Mouse (Mus musculus): ENCODE results near the gene Prickle1. TPM values are rescaled to one million over a fixed set of nuclear protein-coding genes. Genes with fewer than 3 reads are reported as not detected.

Prickle1 gene
- polyA plus RNA-seq, 1 experiment, result 7.4 TPM

DNA sequence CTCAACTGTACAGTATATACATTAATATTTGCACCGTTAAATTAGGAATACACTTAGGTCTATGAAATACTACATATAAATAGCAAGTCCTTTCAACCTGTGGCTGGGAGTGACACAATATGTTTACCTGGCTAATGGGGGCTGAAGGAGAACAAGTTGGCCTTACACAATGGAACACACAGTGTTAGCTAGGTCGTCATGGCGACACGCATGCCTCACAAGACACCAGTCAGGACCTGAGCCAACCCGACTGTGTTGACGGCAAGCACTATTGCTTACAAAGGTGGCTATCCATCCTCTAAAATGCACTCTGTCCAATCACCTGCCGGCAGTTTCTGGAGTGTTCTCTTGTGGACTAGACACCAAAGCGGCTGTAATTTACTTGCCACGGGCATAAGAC lies 95.8 kb downstream of the Prickle1 start:
- TF ChIP-seq CTCF (IDR thresholded peaks at IDR 0.05; ENCODE audit: control insufficient read depth, insufficient read depth, insufficient read length) (no peak), MYOG (IDR thresholded peaks at IDR 0.05; ENCODE audit: control insufficient read depth, extremely low read depth, insufficient read length) (no peak), MYOD1 (IDR thresholded peaks at IDR 0.05; ENCODE audit: control insufficient read depth, insufficient read length, low read depth) (no peak), USF1 (IDR thresholded peaks at IDR 0.05; ENCODE audit: low read depth) (no peak), CEBPB (IDR thresholded peaks at IDR 0.05; ENCODE audit: low read depth) (no peak), FOSL1 (IDR thresholded peaks at IDR 0.05; ENCODE audit: insufficient read depth, low read length, poor library complexity, severe bottlenecking) (no peak), MAX (IDR thresholded peaks at IDR 0.05) (no peak)
- Histone ChIP-seq H3K79me3 (ENCODE audit: low read depth) (no peaks in the 10 kb centered on the region), H3K4me3 (ENCODE audit: insufficient read depth, poor library complexity, severe bottlenecking) (no peak overlapping the region), H3K36me3 (ENCODE audit: control insufficient read depth, insufficient read depth) (peaks cover 35% of the 10 kb centered on the region), H3K27me3 (ENCODE audit: control insufficient read depth, insufficient read depth, insufficient read length) (no peaks in the 10 kb centered on the region), H3ac (ENCODE audit: control insufficient read depth, insufficient read length, low read depth) (no peak overlapping the region), H3K79me2 (ENCODE audit: control insufficient read depth, insufficient read depth) (no peaks in the 10 kb centered on the region)

DNA sequence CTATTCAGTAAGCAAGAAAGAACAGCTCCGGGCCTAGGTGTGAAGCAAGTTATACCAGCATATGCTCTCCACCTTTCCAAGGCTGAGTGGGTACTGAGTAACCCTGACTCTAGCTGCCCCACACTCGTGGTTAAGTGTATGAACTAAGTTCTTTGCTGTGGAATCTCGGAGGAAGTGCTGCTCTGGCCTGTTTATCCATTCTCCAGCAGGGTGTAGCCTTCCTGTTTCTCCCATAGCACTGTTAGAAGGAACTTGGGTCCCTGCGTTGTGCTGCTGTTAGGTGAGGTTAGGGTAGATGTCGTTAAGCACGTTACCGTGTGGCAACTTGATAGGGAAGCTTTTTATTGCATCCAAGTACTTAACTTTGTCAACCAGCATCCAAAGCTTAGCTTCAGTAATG lies 101.0 kb downstream of the Prickle1 start:
- Histone ChIP-seq H3K27me3 (ENCODE audit: control insufficient read depth, insufficient read depth, insufficient read length) (no peaks in the 10 kb centered on the region), H3ac (ENCODE audit: control insufficient read depth, insufficient read length, low read depth) (no peak overlapping the region), H3K4me3 (ENCODE audit: insufficient read depth, poor library complexity, severe bottlenecking) (no peak overlapping the region), H3K36me3 (ENCODE audit: control insufficient read depth, insufficient read depth) (peaks cover 34% of the 10 kb centered on the region), H3K79me3 (ENCODE audit: low read depth) (no peaks in the 10 kb centered on the region), H3K79me2 (ENCODE audit: control insufficient read depth, insufficient read depth) (no peaks in the 10 kb centered on the region)
- no peak for TF ChIP-seq MAX (IDR thresholded peaks at IDR 0.05)
- TF ChIP-seq CEBPB (IDR thresholded peaks at IDR 0.05; ENCODE audit: low read depth), result no peak
- TF ChIP-seq FOSL1 (IDR thresholded peaks at IDR 0.05; ENCODE audit: insufficient read depth, low read length, poor library complexity, severe bottlenecking), result no peak
- no peak for TF ChIP-seq CTCF (IDR thresholded peaks at IDR 0.05; ENCODE audit: control insufficient read depth, insufficient read depth, insufficient read length)
- TF ChIP-seq USF1 (IDR thresholded peaks at IDR 0.05; ENCODE audit: low read depth), result no peak
- no peak for TF ChIP-seq MYOG (IDR thresholded peaks at IDR 0.05; ENCODE audit: control insufficient read depth, extremely low read depth, insufficient read length)
- no peak for TF ChIP-seq MYOD1 (IDR thresholded peaks at IDR 0.05; ENCODE audit: control insufficient read depth, insufficient read length, low read depth)

DNA sequence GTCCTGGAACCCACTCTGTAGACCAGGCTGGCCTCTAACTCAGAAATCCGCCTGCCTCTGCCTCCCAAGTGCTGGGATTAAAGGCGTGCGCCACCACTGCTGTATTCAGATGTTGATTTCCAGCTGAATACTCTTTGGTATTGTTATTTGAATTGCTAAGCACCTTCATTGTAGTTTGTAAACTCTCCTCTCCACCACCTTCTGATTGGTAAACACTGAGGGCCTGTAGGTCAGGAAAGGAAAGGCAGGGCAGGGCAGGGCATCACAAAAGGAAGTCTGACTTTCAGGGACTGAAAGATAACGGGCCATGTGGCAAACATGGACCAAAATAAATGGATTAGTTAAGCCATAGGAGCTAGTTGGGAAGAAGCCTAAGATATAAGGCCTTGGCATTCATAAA lies 106.1 kb downstream of the Prickle1 start:
- Histone ChIP-seq H3K4me3 (ENCODE audit: insufficient read depth, poor library complexity, severe bottlenecking) (no peak overlapping the region), H3K36me3 (ENCODE audit: control insufficient read depth, insufficient read depth) (peaks cover 26% of the 10 kb centered on the region), H3K79me3 (ENCODE audit: low read depth) (no peaks in the 10 kb centered on the region), H3ac (ENCODE audit: control insufficient read depth, insufficient read length, low read depth) (no peak overlapping the region), H3K27me3 (ENCODE audit: control insufficient read depth, insufficient read depth, insufficient read length) (no peaks in the 10 kb centered on the region), H3K79me2 (ENCODE audit: control insufficient read depth, insufficient read depth) (no peaks in the 10 kb centered on the region)
- TF ChIP-seq MAX (IDR thresholded peaks at IDR 0.05) (no peak), CTCF (IDR thresholded peaks at IDR 0.05; ENCODE audit: control insufficient read depth, insufficient read depth, insufficient read length) (no peak), CEBPB (IDR thresholded peaks at IDR 0.05; ENCODE audit: low read depth) (no peak), FOSL1 (IDR thresholded peaks at IDR 0.05; ENCODE audit: insufficient read depth, low read length, poor library complexity, severe bottlenecking) (no peak), MYOG (IDR thresholded peaks at IDR 0.05; ENCODE audit: control insufficient read depth, extremely low read depth, insufficient read length) (no peak), USF1 (IDR thresholded peaks at IDR 0.05; ENCODE audit: low read depth) (no peak), MYOD1 (IDR thresholded peaks at IDR 0.05; ENCODE audit: control insufficient read depth, insufficient read length, low read depth) (no peak)

DNA sequence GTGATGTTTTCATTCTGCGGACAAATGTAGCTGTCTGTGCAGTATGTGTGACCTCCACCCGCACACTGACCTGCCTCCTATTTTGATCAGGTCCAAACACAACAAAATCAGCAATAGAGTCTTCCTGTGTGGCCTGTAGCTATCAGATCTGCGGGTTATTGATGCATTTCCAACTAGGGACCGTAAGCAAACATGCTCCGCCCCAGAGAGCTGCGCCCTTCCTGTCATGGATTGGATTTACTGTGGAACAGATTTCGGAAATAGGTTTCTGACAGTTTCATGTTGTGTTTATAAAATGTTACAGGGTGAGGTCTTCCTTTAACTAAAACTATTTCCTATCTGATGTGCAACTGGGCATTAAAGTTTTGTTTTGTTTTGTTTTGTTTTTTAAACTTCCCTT lies 109.6 kb downstream of the Prickle1 start:
- Histone ChIP-seq H3K79me2 (ENCODE audit: control insufficient read depth, insufficient read depth) (no peaks in the 10 kb centered on the region), H3K4me3 (ENCODE audit: insufficient read depth, poor library complexity, severe bottlenecking) (no peak overlapping the region), H3K36me3 (ENCODE audit: control insufficient read depth, insufficient read depth) (peaks cover 26% of the 10 kb centered on the region), H3K27me3 (ENCODE audit: control insufficient read depth, insufficient read depth, insufficient read length) (no peaks in the 10 kb centered on the region), H3K79me3 (ENCODE audit: low read depth) (no peaks in the 10 kb centered on the region), H3ac (ENCODE audit: control insufficient read depth, insufficient read length, low read depth) (no peak overlapping the region)
- TF ChIP-seq MAX (IDR thresholded peaks at IDR 0.05), result no peak
- no peak for TF ChIP-seq MYOG (IDR thresholded peaks at IDR 0.05; ENCODE audit: control insufficient read depth, extremely low read depth, insufficient read length)
- no peak for TF ChIP-seq MYOD1 (IDR thresholded peaks at IDR 0.05; ENCODE audit: control insufficient read depth, insufficient read length, low read depth)
- no peak for TF ChIP-seq CTCF (IDR thresholded peaks at IDR 0.05; ENCODE audit: control insufficient read depth, insufficient read depth, insufficient read length)
- no peak for TF ChIP-seq FOSL1 (IDR thresholded peaks at IDR 0.05; ENCODE audit: insufficient read depth, low read length, poor library complexity, severe bottlenecking)
- TF ChIP-seq USF1 (IDR thresholded peaks at IDR 0.05; ENCODE audit: low read depth), result no peak
- TF ChIP-seq CEBPB (IDR thresholded peaks at IDR 0.05; ENCODE audit: low read depth), result no peak

DNA sequence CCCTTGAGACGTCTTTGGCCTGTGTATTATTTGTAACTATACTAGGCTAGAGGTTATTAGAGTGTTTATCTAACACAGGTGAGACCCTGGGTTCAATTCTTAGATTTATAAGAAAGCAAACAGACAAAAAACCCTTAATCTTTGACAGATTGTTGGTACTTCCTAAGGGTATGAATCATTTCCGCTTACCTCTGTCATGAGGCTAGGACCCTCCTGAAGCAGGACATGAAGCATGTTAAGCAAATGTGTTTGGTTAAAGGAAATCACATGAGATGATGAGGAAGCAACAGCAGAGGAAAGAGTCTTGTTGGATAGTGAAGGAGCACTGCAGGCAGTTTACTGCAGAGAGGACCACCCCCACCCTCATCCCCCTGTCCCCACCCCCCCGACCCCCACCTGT lies 110.4 kb downstream of the Prickle1 start:
- no peaks in the 10 kb centered on the region for H3K79me3 ChIP-seq (ENCODE audit: low read depth)
- TF ChIP-seq CTCF (IDR thresholded peaks at IDR 0.05; ENCODE audit: control insufficient read depth, insufficient read depth, insufficient read length) (no peak), MYOG (IDR thresholded peaks at IDR 0.05; ENCODE audit: control insufficient read depth, extremely low read depth, insufficient read length) (no peak), USF1 (IDR thresholded peaks at IDR 0.05; ENCODE audit: low read depth) (no peak), CEBPB (IDR thresholded peaks at IDR 0.05; ENCODE audit: low read depth) (no peak), MAX (IDR thresholded peaks at IDR 0.05) (no peak), FOSL1 (IDR thresholded peaks at IDR 0.05; ENCODE audit: insufficient read depth, low read length, poor library complexity, severe bottlenecking) (no peak), MYOD1 (IDR thresholded peaks at IDR 0.05; ENCODE audit: control insufficient read depth, insufficient read length, low read depth) (no peak)
- peaks cover 27% of the 10 kb centered on the region for H3K36me3 ChIP-seq (ENCODE audit: control insufficient read depth, insufficient read depth)
- no peaks in the 10 kb centered on the region for H3K79me2 ChIP-seq (ENCODE audit: control insufficient read depth, insufficient read depth)
- H3K27me3 ChIP-seq (ENCODE audit: control insufficient read depth, insufficient read depth, insufficient read length), result no peaks in the 10 kb centered on the region
- no peak overlapping the region for H3ac ChIP-seq (ENCODE audit: control insufficient read depth, insufficient read length, low read depth)
- H3K4me3 ChIP-seq (ENCODE audit: insufficient read depth, poor library complexity, severe bottlenecking), result no peak overlapping the region

DNA sequence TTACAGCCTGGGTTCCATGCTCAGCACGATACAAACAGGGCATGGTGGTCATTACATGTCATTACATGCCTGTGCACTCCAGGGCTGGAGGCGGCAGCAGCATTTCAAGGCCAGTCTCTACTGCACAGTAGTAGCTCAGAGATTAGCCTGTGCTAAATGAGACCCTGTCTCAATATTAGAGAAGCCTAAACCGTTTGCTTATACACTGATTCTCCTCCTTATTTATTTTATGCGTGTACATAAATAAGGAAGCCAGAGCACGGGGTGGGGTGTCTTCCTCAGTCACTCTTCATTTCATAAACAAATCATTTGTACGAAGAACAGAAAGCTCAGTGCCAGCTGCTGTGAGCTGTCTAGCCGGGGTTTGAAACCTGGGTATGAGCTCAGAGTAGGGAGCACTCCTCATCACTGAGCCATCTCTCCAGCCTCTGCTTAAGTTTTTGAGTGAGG lies 111.4 kb downstream of the Prickle1 start:
- TF ChIP-seq CEBPB (IDR thresholded peaks at IDR 0.05; ENCODE audit: low read depth) (no peak), MYOD1 (IDR thresholded peaks at IDR 0.05; ENCODE audit: control insufficient read depth, insufficient read length, low read depth) (no peak), FOSL1 (IDR thresholded peaks at IDR 0.05; ENCODE audit: insufficient read depth, low read length, poor library complexity, severe bottlenecking) (no peak), MAX (IDR thresholded peaks at IDR 0.05) (no peak)
- H3K36me3 ChIP-seq (ENCODE audit: control insufficient read depth, insufficient read depth), result peaks cover 21% of the 10 kb centered on the region
- no peaks in the 10 kb centered on the region for H3K79me2 ChIP-seq (ENCODE audit: control insufficient read depth, insufficient read depth)
- no peaks in the 10 kb centered on the region for H3K79me3 ChIP-seq (ENCODE audit: low read depth)
- H3K4me3 ChIP-seq (ENCODE audit: insufficient read depth, poor library complexity, severe bottlenecking), result no peak overlapping the region
- no peaks in the 10 kb centered on the region for H3K27me3 ChIP-seq (ENCODE audit: control insufficient read depth, insufficient read depth, insufficient read length)
- no peak overlapping the region for H3ac ChIP-seq (ENCODE audit: control insufficient read depth, insufficient read length, low read depth)
